Mouse (Mus musculus): ENCODE data around the gene Cstf1. TPM values are rescaled to one million over a fixed set of nuclear protein-coding genes. Genes with fewer than 3 reads are reported as not detected.

The Cstf1 gene
- polyA plus RNA-seq (2012; ENCODE audit: insufficient read depth, insufficient read length, missing spikeins) = 12.8 and 13.6 TPM in 2 replicates

- H3K27ac ChIP-seq (replicated peaks; ENCODE audit: low read depth, low read length) = peak within 1 kb of the TSS; percentile 93
- no peaks in the 10 kb centered on the region for H3K4me1 ChIP-seq (ENCODE audit: control insufficient read depth, insufficient read depth, insufficient read length, low read length)
- H3K4me3 ChIP-seq (ENCODE audit: insufficient read depth, low read depth, low read length) = peak within 1 kb of the TSS; percentile 74
Observed at GRCm38 (mm10) chr2:172370411-172371223, at the start of gene Cstf1, which contains the start of gene Aurka. Gene Cstf1, plus strand, starts transcription at chr2:172370681. Gene Aurka, minus strand, starts transcription at chr2:172370535.

GRCm38 (mm10) chr2:172320878-172321277 lies 49.6 kb upstream of the Cstf1 start:
- H3K4me3 ChIP-seq (ENCODE audit: insufficient read depth, low read depth, low read length) = no peak overlapping the region
- no peaks in the 10 kb centered on the region for H3K4me1 ChIP-seq (ENCODE audit: control insufficient read depth, insufficient read depth, insufficient read length, low read length)
- no peak overlapping the region for H3K27ac ChIP-seq (replicated peaks; ENCODE audit: low read depth, low read length)

- no peak overlapping the region for H3K27ac ChIP-seq (replicated peaks; ENCODE audit: low read depth, low read length)
- H3K4me3 ChIP-seq (ENCODE audit: insufficient read depth, low read depth, low read length) = no peak overlapping the region
- H3K4me1 ChIP-seq (ENCODE audit: control insufficient read depth, insufficient read depth, insufficient read length, low read length) = no peaks in the 10 kb centered on the region
Observed at GRCm38 (mm10) chr2:172328248-172328647, 42.2 kb upstream of the Cstf1 start.

GRCm38 (mm10) chr2:172329179-172329578 lies 41.3 kb upstream of the Cstf1 start:
- no peaks in the 10 kb centered on the region for H3K4me1 ChIP-seq (ENCODE audit: control insufficient read depth, insufficient read depth, insufficient read length, low read length)
- H3K27ac ChIP-seq (replicated peaks; ENCODE audit: low read depth, low read length) = no peak overlapping the region

GRCm38 (mm10) chr2:172338206-172338942 lies 32.1 kb upstream of the Cstf1 start:
- Histone ChIP-seq H3K27ac (replicated peaks; ENCODE audit: low read depth, low read length) (no peak overlapping the region), H3K4me1 (ENCODE audit: control insufficient read depth, insufficient read depth, insufficient read length, low read length) (no peaks in the 10 kb centered on the region), H3K4me3 (ENCODE audit: insufficient read depth, low read depth, low read length) (no peak overlapping the region)

More at GRCm38 (mm10) chr2:172329179-172329578, 41.3 kb upstream of the Cstf1 start:
- no peak overlapping the region for H3K4me3 ChIP-seq (ENCODE audit: insufficient read depth, low read depth, low read length)

- H3K4me1 ChIP-seq (ENCODE audit: control insufficient read depth, insufficient read depth, insufficient read length, low read length) = no peaks in the 10 kb centered on the region
- no peak overlapping the region for H3K27ac ChIP-seq (replicated peaks; ENCODE audit: low read depth, low read length)
- H3K4me3 ChIP-seq (ENCODE audit: insufficient read depth, low read depth, low read length) = no peak overlapping the region
Observed at GRCm38 (mm10) chr2:172340936-172341335, 29.5 kb upstream of the Cstf1 start.

GRCm38 (mm10) chr2:172341606-172342005 lies 28.9 kb upstream of the Cstf1 start:
- H3K4me1 ChIP-seq (ENCODE audit: control insufficient read depth, insufficient read depth, insufficient read length, low read length) = no peaks in the 10 kb centered on the region
- H3K4me3 ChIP-seq (ENCODE audit: insufficient read depth, low read depth, low read length) = no peak overlapping the region
- no peak overlapping the region for H3K27ac ChIP-seq (replicated peaks; ENCODE audit: low read depth, low read length)

GRCm38 (mm10) chr2:172343751-172344150 lies 26.7 kb upstream of the Cstf1 start:
- no peaks in the 10 kb centered on the region for H3K4me1 ChIP-seq (ENCODE audit: control insufficient read depth, insufficient read depth, insufficient read length, low read length)
- H3K4me3 ChIP-seq (ENCODE audit: insufficient read depth, low read depth, low read length) = no peak overlapping the region

GRCm38 (mm10) chr2:172344669-172345068 lies 25.8 kb upstream of the Cstf1 start:
- Histone ChIP-seq H3K4me3 (ENCODE audit: insufficient read depth, low read depth, low read length) (no peak overlapping the region), H3K27ac (replicated peaks; ENCODE audit: low read depth, low read length) (no peak overlapping the region), H3K4me1 (ENCODE audit: control insufficient read depth, insufficient read depth, insufficient read length, low read length) (no peaks in the 10 kb centered on the region)

More at GRCm38 (mm10) chr2:172343751-172344150, 26.7 kb upstream of the Cstf1 start:
- H3K27ac ChIP-seq (replicated peaks; ENCODE audit: low read depth, low read length) = no peak overlapping the region

GRCm38 (mm10) chr2:172345258-172345738 lies 25.2 kb upstream of the Cstf1 start, which contains the start of gene Fam210b:
Gene Fam210b, plus strand, starts transcription at chr2:172345565.
- peak within 1 kb of the TSS; percentile 73 for H3K4me3 ChIP-seq (ENCODE audit: insufficient read depth, low read depth, low read length)
- no peaks in the 10 kb centered on the region for H3K4me1 ChIP-seq (ENCODE audit: control insufficient read depth, insufficient read depth, insufficient read length, low read length)
- H3K27ac ChIP-seq (replicated peaks; ENCODE audit: low read depth, low read length) = no peak within 1 kb of the TSS

GRCm38 (mm10) chr2:172346034-172346929 lies 24.2 kb upstream of the Cstf1 start:
- Histone ChIP-seq H3K4me1 (ENCODE audit: control insufficient read depth, insufficient read depth, insufficient read length, low read length) (no peaks in the 10 kb centered on the region), H3K27ac (replicated peaks; ENCODE audit: low read depth, low read length) (no peak overlapping the region), H3K4me3 (ENCODE audit: insufficient read depth, low read depth, low read length) (peak overlapping the region; percentile 73)

- no peak overlapping the region; the same call in 1 of the 2 replicates for H3K4me3 ChIP-seq (ENCODE audit: insufficient read depth, low read depth, low read length)
- no peaks in the 10 kb centered on the region for H3K4me1 ChIP-seq (ENCODE audit: control insufficient read depth, insufficient read depth, insufficient read length, low read length)
- no peak overlapping the region for H3K27ac ChIP-seq (replicated peaks; ENCODE audit: low read depth, low read length)
Observed at GRCm38 (mm10) chr2:172346933-172347611, 23.4 kb upstream of the Cstf1 start.

- Histone ChIP-seq H3K27ac (replicated peaks; ENCODE audit: low read depth, low read length) (no peak overlapping the region), H3K4me3 (ENCODE audit: insufficient read depth, low read depth, low read length) (no peak overlapping the region), H3K4me1 (ENCODE audit: control insufficient read depth, insufficient read depth, insufficient read length, low read length) (no peaks in the 10 kb centered on the region)
Observed at GRCm38 (mm10) chr2:172348297-172348950, 22.1 kb upstream of the Cstf1 start.

GRCm38 (mm10) chr2:172349776-172350175 lies 20.7 kb upstream of the Cstf1 start:
- Histone ChIP-seq H3K4me1 (ENCODE audit: control insufficient read depth, insufficient read depth, insufficient read length, low read length) (no peaks in the 10 kb centered on the region), H3K27ac (replicated peaks; ENCODE audit: low read depth, low read length) (no peak overlapping the region), H3K4me3 (ENCODE audit: insufficient read depth, low read depth, low read length) (no peak overlapping the region)

Measured in brown adipose tissue, adult 24 weeks (tissue).